In the genomic region with DNA sequence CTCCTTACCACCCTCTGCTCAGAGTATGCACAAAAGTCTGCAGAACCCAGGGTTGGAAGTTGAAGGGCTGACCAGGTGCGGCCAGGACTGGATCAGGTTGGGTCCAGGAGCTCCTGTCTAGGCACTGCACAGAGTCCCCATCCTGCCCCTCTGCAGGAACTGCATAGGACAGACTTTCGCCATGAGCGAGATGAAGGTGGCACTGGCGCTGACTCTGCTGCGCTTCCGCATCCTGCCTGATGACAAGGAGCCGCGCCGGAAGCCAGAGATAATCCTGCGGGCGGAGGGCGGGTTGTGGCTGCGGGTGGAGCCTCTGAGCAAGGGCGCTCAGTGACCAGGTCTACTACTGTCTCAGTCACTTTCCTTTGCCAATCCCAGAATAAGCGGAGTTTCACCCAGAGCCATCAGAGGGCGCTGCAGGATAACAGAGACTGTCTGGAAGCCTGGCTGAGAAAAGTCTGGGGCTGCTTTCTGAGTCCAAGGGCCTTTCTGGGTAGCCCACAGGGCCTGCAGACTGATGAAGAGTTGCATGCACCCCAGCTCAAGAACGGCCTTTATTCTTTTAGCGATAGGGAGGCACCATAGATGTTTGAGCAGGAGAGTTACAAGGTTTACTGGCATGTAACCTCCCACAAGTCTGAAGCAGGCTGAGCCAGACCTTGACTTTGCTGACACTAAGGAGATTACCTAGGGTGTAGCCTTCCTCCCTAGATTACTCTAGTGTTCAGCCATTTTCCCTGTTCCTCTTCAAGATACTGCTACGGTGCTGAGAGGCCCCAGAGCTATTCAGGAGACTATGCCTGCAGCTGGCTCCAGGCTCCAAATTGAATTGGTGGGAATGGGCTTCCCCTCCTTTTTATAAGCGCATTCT, we compare ENCODE assay signal across 8 mouse cellular contexts. TPM values are rescaled to one million over a fixed set of nuclear protein-coding genes. Genes with fewer than 3 reads are reported as not detected.
DNase-seq lines count a peak whose midpoint lies in the region; ATAC-seq and TF ChIP-seq lines count a peak whose summit lies in the region.

No protein-coding gene starts in this region.

- no peaks in the 10 kb centered on the region for H3K36me3 ChIP-seq in G1E (replicated peaks)
- H3K36me3 ChIP-seq in forebrain, embryonic 13.5 days (ENCODE audit: poor library complexity, severe bottlenecking): no peaks in the 10 kb centered on the region
- no peaks in the 10 kb centered on the region for H3K36me3 ChIP-seq in liver, embryonic 15.5 days (replicated peaks)
- H3K36me3 ChIP-seq in neural tube, embryonic 12.5 days: no peaks in the 10 kb centered on the region

- H3K9me3 ChIP-seq in G1E (replicated peaks): no peaks in the 10 kb centered on the region
- no peaks in the 10 kb centered on the region for H3K9me3 ChIP-seq in forebrain, embryonic 13.5 days (replicated peaks)
- H3K9me3 ChIP-seq in liver, embryonic 15.5 days (replicated peaks): no peaks in the 10 kb centered on the region
- H3K9me3 ChIP-seq in neural tube, embryonic 12.5 days: no peaks in the 10 kb centered on the region

- intact Hi-C loops in heart, postnatal 14 days (cut with DNase I): loop anchor here (5.0 kb wide), 1 partner anchor 131 kb away; no protein-coding TSS in a partner anchor

- 11% methylated on average over 20 of the region's 20 CpGs for WGBS in forebrain, embryonic 13.5 days
- 14% methylated on average over 20 of the region's 20 CpGs for WGBS in large intestine, adult 2 months
- WGBS in liver, embryonic 15.5 days (ENCODE audit: insufficient replicate concordance): 13% methylated on average over 20 of the region's 20 CpGs
- 14% methylated on average over 20 of the region's 20 CpGs for WGBS in neural tube, embryonic 12.5 days

- H3K9ac ChIP-seq in forebrain, embryonic 13.5 days: peak overlapping the region; percentile 60
- no peak overlapping the region for H3K9ac ChIP-seq in liver, embryonic 15.5 days
- peak overlapping the region; percentile 47; the same call in 1 of the 2 replicates for H3K9ac ChIP-seq in neural tube, embryonic 12.5 days

- peaks cover 2% of the 10 kb centered on the region; the same call in 1 of the 2 replicates for H3K27me3 ChIP-seq in G1E (ENCODE audit: insufficient read depth, low read length)
- H3K27me3 ChIP-seq in forebrain, embryonic 13.5 days: no peaks in the 10 kb centered on the region
- no peaks in the 10 kb centered on the region for H3K27me3 ChIP-seq in liver, embryonic 15.5 days
- no peaks in the 10 kb centered on the region for H3K27me3 ChIP-seq in neural tube, embryonic 12.5 days (replicated peaks)

- H3K4me3 ChIP-seq in G1E (ENCODE audit: low read depth, low read length): peak overlapping the region; percentile 63
- H3K4me3 ChIP-seq in forebrain, embryonic 13.5 days: peak overlapping the region; percentile 31
- peak overlapping the region; percentile 40 for H3K4me3 ChIP-seq in liver, embryonic 15.5 days (replicated peaks)
- peak overlapping the region; percentile 31 for H3K4me3 ChIP-seq in neural tube, embryonic 12.5 days

- peak overlapping the region; percentile 56 for H3K4me2 ChIP-seq in forebrain, embryonic 13.5 days
- H3K4me2 ChIP-seq in liver, embryonic 15.5 days: peak overlapping the region; percentile 58
- peak overlapping the region; percentile 59 for H3K4me2 ChIP-seq in neural tube, embryonic 12.5 days (replicated peaks)

- ATAC-seq in G1E (ENCODE audit: extremely low read depth, insufficient number of reproducible peaks, low FRiP score, poor library complexity, severe bottlenecking): peak; percentile 84
- peak; percentile 78 for ATAC-seq in forebrain, embryonic 13.5 days
- peak; percentile 64 for ATAC-seq in liver, embryonic 15.5 days (ENCODE audit: insufficient read depth)
- peak; percentile 91 for ATAC-seq in neural tube, embryonic 12.5 days (ENCODE audit: low FRiP score, low read depth)

- no peaks in the 10 kb centered on the region for H3K4me1 ChIP-seq in G1E (ENCODE audit: insufficient read depth, low read depth, low read length)
- H3K4me1 ChIP-seq in forebrain, embryonic 13.5 days: peaks cover 9% of the 10 kb centered on the region
- H3K4me1 ChIP-seq in liver, embryonic 15.5 days (replicated peaks): peaks cover 5% of the 10 kb centered on the region; the same call in 1 of the 2 replicates
- H3K4me1 ChIP-seq in neural tube, embryonic 12.5 days: no peaks in the 10 kb centered on the region; the same call in 1 of the 2 replicates

- DNase-seq in G1E (ENCODE audit: low spot score): peak; percentile 42
- DNase-seq in c-Kit-positive CD71-positive TER-119-positive erythroid progenitor cells, embryonic 14.5 days (ENCODE audit: low spot score): peak; percentile 72
- DNase-seq in heart, postnatal 14 days: peak; percentile 67 to 79
- DNase-seq in large intestine, adult 2 months (ENCODE audit: low read depth, low spot score): peak; percentile 83
- peak; percentile 88 for DNase-seq in testis, postnatal 10 days (ENCODE audit: low spot score)

- TF ChIP-seq CTCF in G1E (IDR thresholded peaks at IDR 0.05; ENCODE audit: low read depth, low read length): no peak

- H3K27ac ChIP-seq in forebrain, embryonic 13.5 days: no peak overlapping the region
- H3K27ac ChIP-seq in liver, embryonic 15.5 days (replicated peaks): no peak overlapping the region
- no peak overlapping the region for H3K27ac ChIP-seq in neural tube, embryonic 12.5 days

RNA-seq across cellular contexts. Expression of a gene that starts 14.8 kb away (rescaled TPM):
- not detected in 2 replicates for total RNA-seq in G1E (2014; fragmentation: Nextera tagmentation)
- total RNA-seq in G1E (2017): 0.93 and 1.1 TPM in 2 replicates
- polyA plus RNA-seq in G1E (2012): not detected in 2 replicates
- polyA plus RNA-seq in forebrain, embryonic 13.5 days (2015; fragmentation: Nextera tagmentation; extraction: Ambion mirVana): 21.1 and 21.4 TPM in 2 replicates
- total RNA-seq in heart, postnatal 14 days (2021): 10 to 100 TPM in 1 of 2 experiments, 1 to 10 TPM in 1; 6.5 to 10.7 TPM
- 61.9 and 154 TPM in 2 replicates for polyA plus RNA-seq in large intestine, adult 2 months (2012; rRNA removed)
- polyA plus RNA-seq in liver, embryonic 15.5 days (2015; fragmentation: Nextera tagmentation; extraction: Ambion mirVana): 4.3 and 4.5 TPM in 2 replicates
- 19.8 and 25.3 TPM in 2 replicates for polyA plus RNA-seq in neural tube, embryonic 12.5 days (2016; fragmentation: Nextera tagmentation; extraction: Ambion mirVana)

RNA-seq across cellular contexts. Expression of a gene that starts 45.3 kb away (rescaled TPM):
- total RNA-seq in G1E (2014; fragmentation: Nextera tagmentation) (0.24 and 1.5 TPM in 2 replicates), G1E (2017) (not detected in 2 replicates)
- 0.03 TPM in 1 of 2 replicates, not detected in the other for polyA plus RNA-seq in G1E (2012)
- polyA plus RNA-seq in forebrain, embryonic 13.5 days (2015; fragmentation: Nextera tagmentation; extraction: Ambion mirVana): 7.0 and 7.8 TPM in 2 replicates
- 1 to 10 TPM; 5.2 to 6.7 TPM for total RNA-seq in heart, postnatal 14 days (2021)
- 2.7 TPM in 2 replicates for polyA plus RNA-seq in large intestine, adult 2 months (2012; rRNA removed)
- polyA plus RNA-seq in liver, embryonic 15.5 days (2015; fragmentation: Nextera tagmentation; extraction: Ambion mirVana): 0.64 and 0.85 TPM in 2 replicates
- polyA plus RNA-seq in neural tube, embryonic 12.5 days (2016; fragmentation: Nextera tagmentation; extraction: Ambion mirVana): 9.5 and 10.8 TPM in 2 replicates
